Mouse (Mus musculus) Patski (cell line): ENCODE results near the gene Tpst1. TPM values are rescaled to one million over a fixed set of nuclear protein-coding genes. Genes with fewer than 3 reads are reported as not detected.

ENCODE experiments used
- ATAC-seq: fragments of 100-300 bp; one replicate; pipeline ENCODE4 v1.8.0; 2021
- CTCF ChIA-PET: fragments of 350-600 bp; sonication (Branson Sonifier 250); formaldehyde crosslinking; loops from one replicate; lab custom pipeline; 2022; ENCODE audit warnings: inconsistent platforms; lab: Charles Lee
- POLR2A ChIA-PET: fragments of 350-600 bp; sonication (Branson Sonifier 250); formaldehyde crosslinking; loops from one replicate; lab custom pipeline; 2022; ENCODE audit warnings: antibody characterized with exemption, inconsistent platforms; lab: Charles Lee
- DNase-seq: peaks from one replicate; pipeline ENCODE4 v3.0.0-alpha.2; 2011; ENCODE audit warnings: low read depth, low spot score
- H3K27me3 ChIP-seq: fragments of 371-371 bp; one replicate; pipeline ENCODE4 v1.5.1; 2021
- CTCF ChIP-seq: fragments of 100-300 bp; IDR thresholded peaks from one replicate; pipeline ENCODE4 v1.5.1; 2021
- in situ Hi-C: fragments of 300-500 bp; cut with MboI; formaldehyde crosslinking; loops from 3 replicates; pipeline ENCODE4 v1.11.1; 2018; ENCODE audit warnings: low pct_unique_long_range_greater_than_20kb, mixed read lengths
- polyA plus RNA-seq: library from polyadenylated mRNA; unstranded; gene quantifications from one replicate; pipeline ENCODE4 v1.2.3, GENCODE M21; 2021

Tpst1 gene
- polyA plus RNA-seq, 1 experiment from 2014 or later, result 18.3 TPM

- in situ Hi-C loops, result no loop called here
- POLR2A ChIA-PET, result no interaction called here
- no peak for TF ChIP-seq CTCF
- CTCF ChIA-PET, result interaction anchor here (1.0 kb wide), 1 partner anchor 122 kb away, joined by 3 read pairs; no protein-coding TSS in a partner anchor
- no peak for ATAC-seq
- no peaks in the 10 kb centered on the region for H3K27me3 ChIP-seq
- no peak for DNase-seq
Measured at GRCm38 (mm10) chr5:130136597-130136996, 63.5 kb downstream of the Tpst1 start.

DNA sequence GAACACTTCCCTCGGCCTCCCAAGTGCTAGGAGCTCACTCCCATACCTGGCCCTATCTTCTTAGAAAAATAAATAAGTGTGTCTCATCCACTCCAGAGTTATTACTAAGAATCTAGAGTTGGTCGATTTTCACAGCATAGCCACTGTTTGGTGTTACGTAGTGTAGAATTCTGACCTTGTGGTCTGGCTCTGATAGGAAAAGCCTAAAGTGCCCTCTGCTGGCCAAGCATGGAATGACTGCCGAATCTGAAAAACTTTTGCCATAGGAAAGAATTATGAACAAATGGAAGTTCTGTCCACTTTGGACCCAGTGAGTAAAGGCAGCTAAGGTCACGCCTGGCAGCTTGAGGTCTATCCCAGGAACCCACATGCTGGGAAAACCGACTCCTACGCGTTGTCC lies 66.3 kb downstream of the Tpst1 start:
- in situ Hi-C loops, result no loop called here
- peak; percentile 33 for ATAC-seq
- ChIA-PET POLR2A (no interaction called here), CTCF (interaction anchor here (0.7 to 4.2 kb wide), 22 partner anchors 10 to 244 kb away, joined by 3 to 31 read pairs (median 4); partner anchors contain the start of gene Zbed5)
- no peaks in the 10 kb centered on the region for H3K27me3 ChIP-seq
- peak; percentile 96 for TF ChIP-seq CTCF
- peak; percentile 42 for DNase-seq

DNA sequence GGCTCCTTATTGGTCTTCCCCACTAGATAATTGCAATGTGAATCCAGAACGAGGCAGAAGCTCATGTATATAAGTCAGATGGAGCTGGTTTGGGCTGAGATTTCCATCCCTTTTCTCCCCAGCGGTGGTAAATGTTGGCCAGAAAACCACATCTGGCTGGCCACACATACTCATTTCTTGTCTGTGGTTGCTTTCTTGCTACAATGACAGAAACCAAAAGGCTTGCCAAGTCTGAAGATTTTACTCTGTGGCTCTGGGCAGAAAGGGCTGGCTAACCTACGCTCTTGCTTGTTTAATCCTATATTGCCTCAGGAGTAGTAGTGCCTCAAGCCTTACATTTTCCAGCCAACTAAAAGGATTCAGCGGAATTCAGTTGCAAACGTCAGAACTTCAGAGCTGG lies 68.0 kb downstream of the Tpst1 start:
- POLR2A ChIA-PET, result interaction anchor here (0.6 to 0.7 kb wide), 2 partner anchors 65 to 266 kb away, joined by 3 read pairs; no protein-coding TSS in a partner anchor

GRCm38 (mm10) chr5:130142041-130142440 lies 68.9 kb downstream of the Tpst1 start:
- TF ChIP-seq CTCF, result no peak
- in situ Hi-C loops, result no loop called here
- no peaks in the 10 kb centered on the region for H3K27me3 ChIP-seq
- ATAC-seq (no peak), DNase-seq (no peak)
- ChIA-PET POLR2A (no interaction called here), CTCF (interaction anchor here (0.9 to 2.0 kb wide), 4 partner anchors 9 to 104 kb away, joined by 3 to 9 read pairs (median 4); no protein-coding TSS in a partner anchor)

More for the DNA sequence above, 68.0 kb downstream of the Tpst1 start:
- ATAC-seq (no peak), DNase-seq (no peak)
- in situ Hi-C loops, result no loop called here
- H3K27me3 ChIP-seq, result no peaks in the 10 kb centered on the region
- no peak for TF ChIP-seq CTCF
- CTCF ChIA-PET, result interaction anchor here (1.1 to 4.2 kb wide), 4 partner anchors 32 to 105 kb away, joined by 3 to 31 read pairs (median 8); no protein-coding TSS in a partner anchor

GRCm38 (mm10) chr5:130143101-130143500 lies 70.0 kb downstream of the Tpst1 start:
- ChIA-PET CTCF (interaction anchor here (1.2 to 2.0 kb wide), 3 partner anchors 14 to 105 kb away, joined by 3 to 9 read pairs (median 5); no protein-coding TSS in a partner anchor), POLR2A (no interaction called here)
- in situ Hi-C loops, result no loop called here
- H3K27me3 ChIP-seq, result no peaks in the 10 kb centered on the region
- no peak for TF ChIP-seq CTCF
- ATAC-seq (no peak), DNase-seq (no peak)

- POLR2A ChIA-PET, result no interaction called here
- CTCF ChIA-PET, result interaction anchor here (1.6 to 2.0 kb wide), 2 partner anchors 78 to 106 kb away, joined by 3 to 9 read pairs; no protein-coding TSS in a partner anchor
- DNase-seq (no peak), ATAC-seq (no peak)
- no peaks in the 10 kb centered on the region for H3K27me3 ChIP-seq
- in situ Hi-C loops, result no loop called here
- no peak for TF ChIP-seq CTCF
Measured at GRCm38 (mm10) chr5:130143977-130144333, 70.8 kb downstream of the Tpst1 start.

DNA sequence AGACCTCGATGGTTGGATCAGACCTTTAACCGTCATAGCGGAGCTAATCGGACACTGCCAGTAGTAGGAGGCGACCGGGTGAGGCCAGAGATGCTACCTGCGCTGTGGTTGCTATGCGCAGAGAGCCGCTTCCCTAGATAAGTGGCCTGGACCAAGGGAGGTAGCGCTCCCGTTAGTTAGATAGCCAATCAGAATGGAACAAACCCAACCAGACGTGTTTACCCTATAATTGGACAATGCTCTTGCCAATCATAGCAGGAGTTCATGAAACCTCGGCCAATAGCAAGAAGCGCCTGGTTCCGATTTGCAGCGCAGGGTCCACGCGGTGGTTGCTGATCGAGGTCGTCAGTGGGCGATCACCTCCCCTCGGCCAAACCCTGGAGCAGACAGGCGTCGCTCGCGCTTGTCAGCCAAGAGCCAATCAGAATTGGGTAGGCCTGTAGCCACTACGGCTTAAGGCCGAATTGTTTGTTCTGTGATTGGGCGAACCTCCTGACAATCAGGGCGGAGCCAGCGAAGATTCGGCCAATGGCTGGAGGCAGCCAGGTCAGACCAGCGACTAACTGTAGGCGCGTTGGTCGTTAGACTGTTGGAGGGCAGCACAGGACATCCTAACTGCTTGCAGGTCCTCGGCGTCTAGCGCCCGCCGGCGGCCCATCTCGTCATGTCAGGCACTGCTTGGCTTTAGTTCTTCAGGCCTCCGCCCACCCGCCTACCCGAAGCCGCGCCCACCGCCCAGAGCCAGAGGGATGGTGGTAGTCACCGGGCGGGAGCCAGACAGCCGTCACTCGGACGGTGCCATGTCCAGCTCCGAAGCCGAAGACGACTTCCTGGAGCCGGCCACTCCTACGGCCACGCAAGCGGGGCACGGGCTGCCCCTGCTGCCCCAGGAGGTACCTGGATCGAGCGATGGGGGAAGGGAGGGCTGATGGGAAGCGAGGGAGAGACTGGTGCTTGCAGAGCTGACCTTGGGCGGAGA lies 71.5 kb downstream of the Tpst1 start, which contains the start of gene Kctd7:
Gene Kctd7, plus strand, starts transcription at position 528 of the 979 bp plus-strand sequence.
- ChIA-PET CTCF (interaction anchor here (0.8 to 1.4 kb wide), 2 partner anchors 10 to 19 kb away, joined by 3 to 6 read pairs; no protein-coding TSS in a partner anchor), POLR2A (no interaction called here)
- DNase-seq, result peak; percentile 96
- in situ Hi-C loops, result no loop called here
- no peak for TF ChIP-seq CTCF
- no peaks in the 10 kb centered on the region for H3K27me3 ChIP-seq
- peak; percentile 99 for ATAC-seq

DNA sequence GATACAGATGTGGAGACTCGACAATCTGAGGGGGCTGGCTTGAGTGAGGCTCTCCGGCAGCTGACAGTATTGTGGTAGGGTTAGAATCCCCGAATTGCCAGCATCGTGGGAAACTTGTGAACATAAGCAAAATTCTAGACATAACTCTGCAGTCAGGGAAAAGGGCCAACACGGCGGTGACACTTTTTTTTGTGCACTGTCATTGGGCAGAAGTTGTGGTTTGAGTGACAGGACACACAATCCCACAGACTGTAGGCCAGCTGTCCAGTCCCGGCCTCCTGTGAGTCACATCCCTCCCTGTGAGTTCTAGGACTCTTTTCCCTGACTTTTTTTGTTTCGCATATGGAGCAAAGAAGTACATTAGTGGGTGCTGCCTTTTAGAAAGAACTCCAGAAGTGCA lies 72.8 kb downstream of the Tpst1 start:
- ATAC-seq (no peak), DNase-seq (no peak)
- POLR2A ChIA-PET, result interaction anchor here (0.6 kb wide), 1 partner anchor 22 kb away, joined by 4 read pairs; no protein-coding TSS in a partner anchor
- TF ChIP-seq CTCF, result no peak
- H3K27me3 ChIP-seq, result no peaks in the 10 kb centered on the region
- CTCF ChIA-PET, result interaction anchor here (1.0 to 1.4 kb wide), 2 partner anchors 17 to 20 kb away, joined by 3 to 6 read pairs; no protein-coding TSS in a partner anchor
- in situ Hi-C loops, result no loop called here

DNA sequence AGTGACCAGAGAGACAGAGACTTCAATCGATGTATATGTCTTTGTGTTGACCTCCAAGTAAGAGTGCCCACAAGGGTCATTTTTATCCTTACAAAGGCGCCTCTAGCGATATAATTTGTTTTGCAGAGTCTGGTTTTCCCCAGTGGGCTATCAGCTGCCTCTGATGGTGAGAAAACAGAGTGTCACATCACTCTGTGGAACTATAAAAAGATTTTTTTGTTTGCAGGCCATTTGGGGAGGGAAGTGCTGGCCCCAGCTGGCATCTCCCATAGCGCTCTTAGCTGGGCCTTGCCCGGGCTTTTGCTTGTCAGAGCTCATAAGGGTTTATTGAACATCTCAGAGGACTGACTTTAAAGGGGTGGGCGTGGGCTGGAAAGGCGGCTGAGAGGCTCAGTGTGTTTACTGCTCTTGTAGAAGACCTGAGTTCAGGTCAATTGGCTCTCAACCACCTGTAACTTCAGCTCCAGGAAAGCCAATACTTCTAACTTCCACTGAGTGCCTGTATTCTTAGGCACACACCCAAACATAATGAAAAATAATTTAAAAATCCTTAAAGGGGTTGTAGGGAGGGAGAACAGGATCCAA lies 76.7 kb downstream of the Tpst1 start:
- ChIA-PET CTCF (interaction anchor here (0.9 to 4.6 kb wide), 5 partner anchors 9 to 51 kb away, joined by 3 to 33 read pairs (median 3); no protein-coding TSS in a partner anchor), POLR2A (interaction anchor here (1.4 kb wide), 1 partner anchor 21 kb away, joined by 3 read pairs; no protein-coding TSS in a partner anchor)
- H3K27me3 ChIP-seq, result no peaks in the 10 kb centered on the region
- no peak for TF ChIP-seq CTCF
- in situ Hi-C loops, result no loop called here
- DNase-seq (no peak), ATAC-seq (no peak)

- ATAC-seq, result no peak
- ChIA-PET POLR2A (no interaction called here), CTCF (interaction anchor here (1.0 to 4.6 kb wide), 3 partner anchors 9 to 15 kb away, joined by 3 to 33 read pairs (median 3); no protein-coding TSS in a partner anchor)
- in situ Hi-C loops, result no loop called here
- no peak for DNase-seq
- no peak for TF ChIP-seq CTCF
- H3K27me3 ChIP-seq, result no peaks in the 10 kb centered on the region
Measured at GRCm38 (mm10) chr5:130154286-130154685, 81.2 kb downstream of the Tpst1 start.
